Mouse (Mus musculus) neutrophil, adult 5-6 weeks (primary cell): ENCODE measurements around the gene Insig2. TPM values are rescaled to one million over a fixed set of nuclear protein-coding genes. Genes with fewer than 3 reads are reported as not detected.

ENCODE experiments used
- ATAC-seq: fragments of 151-379, 151-347 bp; 2 replicates; pipeline ENCODE4 v1.8.0; 2017; ENCODE audit warnings: mild to moderate bottlenecking, moderate TSS enrichment; ENCODE audit not compliant: insufficient number of reproducible peaks, poor library complexity, low FRiP score, severe bottlenecking; ENCODE audit errors: extremely low read depth
- total RNA-seq: library from RNA; stranded (forward); fragments of 200-1000 nt; gene quantifications from 2 replicates; pipeline ENCODE4 v1.2.3, GENCODE M21; 2017

Gene Insig2
- total RNA-seq = 16.1 and 22.2 TPM in 2 replicates

DNA sequence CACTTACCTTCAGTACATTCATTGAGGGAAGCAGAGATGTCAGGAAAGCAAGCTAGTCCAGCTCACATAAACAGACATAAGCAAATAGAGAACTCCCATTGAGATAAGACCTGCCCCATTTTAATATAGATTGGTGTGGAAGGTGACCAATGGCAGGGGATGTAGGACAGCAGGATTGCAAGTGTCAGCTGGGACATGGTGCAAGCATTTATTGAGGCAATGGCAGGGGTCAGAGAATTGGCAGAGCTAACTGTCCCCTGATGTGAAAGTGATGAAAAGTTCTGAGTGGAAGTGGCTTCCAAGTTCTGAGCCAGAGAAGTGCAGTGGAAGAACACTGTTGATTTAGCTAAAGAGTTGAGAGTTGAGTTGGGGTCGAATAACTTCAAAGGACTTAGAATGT, at the start of gene Insig2:
Insig2 (minus strand) TSS at position 105 of the 400 bp plus-strand sequence.
- ATAC-seq = no peak

DNA sequence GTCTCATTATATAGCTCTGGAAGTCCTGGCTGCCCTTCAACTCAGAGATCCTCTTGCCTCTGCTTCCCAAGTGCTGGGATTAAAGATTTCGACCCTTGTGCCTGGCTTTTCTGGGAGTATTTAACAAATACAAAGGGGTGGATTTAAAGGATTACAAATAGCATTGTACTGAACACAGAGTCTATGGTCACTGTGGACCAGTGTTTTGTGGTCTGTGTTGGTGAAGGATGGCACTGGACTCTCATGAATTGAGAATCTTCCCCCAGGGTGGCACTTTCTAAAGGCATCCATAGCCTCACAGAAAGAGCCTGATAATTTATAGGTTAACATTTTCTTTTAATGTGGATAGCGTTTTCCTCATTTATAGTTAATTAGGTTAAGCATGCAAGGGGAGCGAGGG, 49.2 kb upstream of the Insig2 start:
- ATAC-seq = no peak

DNA sequence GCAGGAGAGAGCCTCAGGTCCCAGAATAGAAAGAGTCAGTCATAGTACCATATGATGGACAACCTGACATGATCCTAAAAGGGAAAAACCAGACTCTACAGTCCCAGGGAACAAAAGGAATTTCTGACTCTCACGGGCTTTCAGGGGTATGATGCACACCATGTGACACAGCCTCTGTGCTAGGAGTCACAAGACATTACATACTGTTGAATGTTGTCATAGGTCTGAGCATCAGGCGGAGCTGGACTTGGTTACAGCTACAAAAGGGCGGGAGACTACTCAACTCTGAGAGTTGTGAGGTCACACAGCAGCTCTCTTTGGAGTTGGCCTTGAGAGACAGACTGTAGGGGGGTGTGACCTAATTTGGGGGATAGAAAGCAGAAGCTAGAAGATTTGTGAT, 47.6 kb upstream of the Insig2 start:
- ATAC-seq = no peak

DNA sequence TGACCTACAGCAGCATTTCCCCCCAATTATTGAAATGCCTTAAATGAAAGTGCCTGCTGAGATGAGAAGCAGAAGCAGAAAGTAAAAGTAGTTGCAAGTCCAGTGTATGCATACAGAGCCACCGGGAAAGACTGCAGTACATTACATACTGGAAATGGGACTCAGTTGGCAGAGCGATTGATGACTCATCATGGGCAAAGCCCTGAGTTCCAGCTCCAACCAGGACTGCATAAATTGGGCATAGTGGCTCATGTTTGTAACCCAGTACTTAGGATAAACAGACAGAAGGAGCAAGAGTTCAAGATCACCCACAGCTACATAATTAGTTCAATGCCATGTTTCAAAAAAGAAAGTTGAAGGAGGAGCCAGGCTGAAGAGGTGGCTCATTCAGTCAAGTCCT, 45.5 kb upstream of the Insig2 start:
- ATAC-seq = no peak

DNA sequence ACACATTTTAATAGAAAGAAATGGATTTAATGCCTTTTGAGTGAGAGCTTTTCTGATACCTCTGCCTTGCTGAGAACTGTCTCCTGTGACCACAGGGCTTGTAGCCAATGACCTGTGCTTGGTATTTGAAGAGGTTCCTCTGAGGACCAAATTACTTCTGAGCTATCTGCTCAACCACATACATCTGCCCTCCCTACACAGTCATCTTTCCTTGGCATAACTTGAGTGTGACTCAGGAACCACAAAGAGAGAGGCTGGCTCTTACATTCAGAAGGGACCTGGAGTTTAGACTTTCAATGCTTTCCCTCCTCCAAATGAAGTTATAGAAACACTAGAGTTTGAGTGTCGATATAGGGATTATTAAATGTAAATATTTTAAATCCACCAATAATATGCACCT, 45.0 kb upstream of the Insig2 start:
- ATAC-seq = no peak

DNA sequence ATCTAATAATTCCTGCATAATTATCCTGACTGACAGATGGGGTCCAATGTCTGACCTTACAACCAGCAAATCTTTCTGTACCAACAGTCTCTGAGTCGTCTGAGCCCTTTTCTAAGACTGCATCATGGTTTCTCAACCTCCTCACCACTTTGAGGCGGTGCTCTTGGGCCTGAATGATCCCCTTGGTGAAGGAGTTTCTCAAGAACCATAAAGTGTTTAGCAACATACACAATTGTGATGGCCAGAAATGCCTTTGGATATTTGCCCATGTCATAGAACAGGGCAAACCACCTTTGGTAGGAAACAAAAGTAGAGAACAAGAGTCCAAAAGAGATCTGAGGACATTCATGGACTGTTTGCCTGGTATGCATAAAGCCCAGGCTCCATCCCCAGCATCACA, 41.2 kb upstream of the Insig2 start:
- ATAC-seq = no peak

DNA sequence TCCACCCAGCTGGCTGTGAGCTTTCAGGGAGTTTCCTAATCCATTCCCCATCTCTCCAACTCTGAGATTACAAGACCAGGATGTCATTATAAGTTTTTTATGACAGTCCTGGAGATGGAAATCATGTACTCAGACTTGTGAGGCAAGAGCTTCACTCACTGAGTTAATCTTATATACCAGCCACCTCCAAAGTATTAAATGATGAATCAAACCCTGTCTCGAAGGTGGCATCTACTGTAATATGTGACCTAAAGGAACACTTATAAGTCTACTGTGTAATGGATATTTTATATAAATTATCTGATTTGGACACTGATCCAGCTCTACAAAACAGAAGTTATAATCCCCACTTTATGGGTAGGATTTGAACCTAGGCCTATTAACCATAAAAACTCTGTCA, 40.3 kb upstream of the Insig2 start:
- no peak for ATAC-seq

DNA sequence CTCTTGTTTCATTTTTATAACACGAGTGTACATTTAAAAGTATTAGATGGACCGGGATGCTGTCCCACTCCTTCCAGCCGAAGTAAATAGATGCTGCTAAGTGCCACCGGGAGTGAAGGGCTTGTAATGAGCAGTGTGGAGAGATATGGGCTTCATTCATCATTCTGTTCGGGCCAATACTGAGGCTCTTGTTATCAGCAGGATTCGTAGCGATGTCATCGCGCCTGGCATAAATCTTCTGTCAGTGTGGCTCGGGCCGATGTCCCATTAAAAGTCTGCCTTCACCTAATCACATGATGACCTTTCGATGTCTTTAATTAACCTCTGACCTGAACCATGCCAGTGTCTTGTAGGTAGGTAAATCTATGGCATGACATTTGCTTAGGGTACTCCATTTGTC, 39.1 kb upstream of the Insig2 start:
- ATAC-seq = no peak

DNA sequence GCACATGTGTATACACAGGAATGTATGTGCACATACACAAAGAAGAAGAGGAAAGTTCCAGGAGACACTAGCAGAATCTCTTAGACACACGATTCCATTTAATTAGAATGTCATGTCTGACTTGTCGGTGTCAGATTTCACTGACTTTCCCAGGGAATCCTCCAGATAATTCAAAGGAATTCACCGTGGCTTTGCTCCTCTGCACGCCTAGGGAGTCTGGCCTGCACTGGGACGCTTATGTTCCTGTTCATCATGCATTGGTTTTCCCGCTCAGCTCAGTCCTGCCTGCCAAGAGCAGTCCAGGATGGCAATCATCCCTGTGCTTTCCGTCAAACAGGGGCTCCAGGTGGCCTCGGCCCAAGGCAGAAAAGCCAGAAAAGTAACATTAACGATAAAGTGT, 34.9 kb upstream of the Insig2 start:
- no peak for ATAC-seq

DNA sequence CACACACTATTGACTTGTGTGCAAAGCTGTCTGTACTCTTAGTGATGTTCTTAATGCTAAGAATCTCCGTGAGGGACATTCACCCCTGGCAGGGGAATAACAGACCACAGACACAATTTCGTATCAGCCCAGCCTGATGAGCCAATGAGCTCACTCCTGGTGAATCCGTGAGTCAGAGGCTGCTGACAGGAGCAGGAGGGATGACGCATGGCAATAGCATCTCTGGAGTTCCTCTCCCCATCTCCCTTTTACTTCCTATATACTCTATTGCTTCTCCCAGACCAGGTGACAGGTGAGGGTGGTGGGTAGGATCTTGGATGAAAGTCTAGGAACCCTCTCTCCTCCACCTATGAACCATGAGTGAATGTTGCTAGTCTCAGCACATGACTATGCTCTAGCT, 28.2 kb upstream of the Insig2 start:
- no peak for ATAC-seq

DNA sequence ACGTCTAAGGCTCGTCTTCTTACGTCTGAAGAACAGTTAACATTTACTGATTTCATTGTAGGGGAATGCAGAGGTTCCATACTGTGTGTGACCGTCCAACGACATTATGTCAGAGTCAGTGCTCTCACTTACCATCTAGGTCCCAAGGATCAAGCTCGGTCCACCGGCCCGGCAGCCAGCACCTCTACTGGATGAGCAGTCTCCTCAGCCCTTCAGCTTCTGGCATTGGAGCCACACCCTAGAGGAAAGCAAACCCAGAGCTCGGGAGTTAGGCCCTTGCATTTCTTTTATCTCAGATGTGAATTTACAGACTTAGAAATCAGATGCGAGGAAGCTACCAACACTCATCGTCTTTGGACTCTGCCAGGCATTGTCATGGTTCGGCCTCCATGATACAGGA, 27.3 kb upstream of the Insig2 start:
- ATAC-seq = no peak

DNA sequence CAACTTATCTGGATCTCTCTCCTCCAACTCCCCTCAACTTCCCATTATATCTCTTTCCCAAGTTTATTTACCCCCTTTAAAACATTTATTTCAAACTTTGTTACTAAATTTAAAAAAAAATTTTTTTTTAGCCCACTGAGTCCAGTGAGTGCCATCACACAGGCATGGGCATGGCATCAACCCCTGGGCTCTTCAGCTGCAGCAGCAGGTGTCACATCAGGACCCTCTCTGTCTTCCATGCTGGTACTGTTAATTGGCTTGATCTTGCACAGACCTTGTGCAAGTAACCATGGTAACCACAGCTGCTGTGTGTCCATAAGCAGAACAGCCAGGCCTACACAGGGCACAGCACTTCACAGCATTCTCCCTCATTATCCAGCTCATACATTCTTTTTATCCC, 21.4 kb upstream of the Insig2 start:
- no peak for ATAC-seq

DNA sequence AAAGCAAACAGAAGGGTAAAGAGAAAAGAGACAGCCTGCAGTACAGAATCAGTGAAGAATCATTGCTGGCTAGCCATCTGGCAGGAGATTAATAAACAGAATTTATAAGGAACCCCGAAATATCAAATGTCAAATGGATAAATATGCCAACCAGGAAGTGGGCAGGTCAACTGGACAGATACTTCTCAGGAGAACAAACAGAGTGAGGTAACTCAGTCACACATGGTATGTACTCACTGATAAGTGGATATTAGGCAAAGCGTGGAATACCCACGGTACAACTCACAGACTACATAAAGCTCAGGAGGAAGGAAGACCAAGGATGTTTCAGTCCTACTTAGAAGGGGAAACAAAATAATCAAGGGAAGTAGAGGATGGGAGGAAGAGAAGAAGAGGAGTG, 18.6 kb upstream of the Insig2 start:
- ATAC-seq = no peak

DNA sequence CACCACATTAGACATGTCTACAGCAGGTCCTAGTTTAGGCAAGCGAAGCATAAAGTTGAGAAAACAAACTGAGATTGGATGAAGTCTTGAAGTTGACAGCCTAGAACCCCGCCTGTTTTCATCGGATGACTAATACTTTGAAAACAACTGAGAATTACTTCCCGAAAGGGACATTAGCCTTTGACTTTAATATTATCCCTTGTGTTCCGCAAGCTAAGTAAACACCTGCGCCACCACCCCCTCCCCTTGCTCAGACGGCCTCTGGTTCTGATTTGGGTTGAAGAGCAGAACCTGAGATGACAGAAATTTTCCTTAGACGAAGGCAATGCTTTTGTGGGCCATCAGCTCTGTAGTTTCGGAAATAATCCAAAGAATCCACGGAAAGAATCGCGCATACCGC, 18.2 kb upstream of the Insig2 start:
- ATAC-seq = no peak

DNA sequence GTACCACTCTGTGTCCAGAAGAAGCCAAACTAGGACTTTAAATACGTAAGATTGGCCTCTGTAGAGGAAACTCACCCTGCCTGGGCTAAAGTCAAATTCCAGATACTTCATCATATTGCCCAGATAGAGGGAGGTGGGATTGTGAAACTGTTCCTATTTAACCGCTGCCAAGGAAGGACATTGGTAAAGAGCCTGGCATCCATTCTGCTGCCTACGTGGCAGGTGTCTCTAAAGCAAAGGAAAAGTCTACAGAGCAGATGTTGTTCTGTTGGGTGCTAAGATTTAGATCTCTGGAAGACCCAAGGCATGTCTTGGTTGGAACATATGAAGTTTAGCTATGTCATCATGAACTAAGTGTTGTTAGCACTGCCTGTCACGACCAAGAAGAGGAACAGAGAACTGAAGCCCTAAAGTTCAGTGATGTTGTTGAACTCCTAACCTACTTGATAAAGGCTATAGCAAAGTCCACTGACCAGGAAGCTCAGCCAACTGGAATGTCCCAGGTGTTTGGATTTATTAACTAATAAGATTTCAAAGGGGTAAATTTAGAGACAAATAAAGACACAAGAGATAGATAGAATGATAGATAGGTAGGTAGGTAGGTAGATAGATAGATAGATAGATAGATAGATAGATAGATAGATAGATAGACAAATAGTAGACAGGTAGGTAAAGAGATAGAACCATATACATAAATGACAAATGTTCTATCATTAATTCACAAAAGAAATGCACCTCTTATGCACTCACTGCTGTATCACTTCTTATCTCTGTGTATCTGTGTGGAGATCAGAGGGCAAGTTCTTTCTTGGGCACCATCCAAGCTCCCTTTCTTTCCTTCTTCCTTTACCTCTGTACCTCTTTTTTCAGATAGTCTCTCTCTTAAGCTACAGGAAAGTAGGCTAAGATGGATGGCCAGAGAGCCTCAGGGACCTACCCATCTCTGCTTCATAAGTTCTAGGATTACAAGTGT, 16.8 kb upstream of the Insig2 start:
- no peak for ATAC-seq

DNA sequence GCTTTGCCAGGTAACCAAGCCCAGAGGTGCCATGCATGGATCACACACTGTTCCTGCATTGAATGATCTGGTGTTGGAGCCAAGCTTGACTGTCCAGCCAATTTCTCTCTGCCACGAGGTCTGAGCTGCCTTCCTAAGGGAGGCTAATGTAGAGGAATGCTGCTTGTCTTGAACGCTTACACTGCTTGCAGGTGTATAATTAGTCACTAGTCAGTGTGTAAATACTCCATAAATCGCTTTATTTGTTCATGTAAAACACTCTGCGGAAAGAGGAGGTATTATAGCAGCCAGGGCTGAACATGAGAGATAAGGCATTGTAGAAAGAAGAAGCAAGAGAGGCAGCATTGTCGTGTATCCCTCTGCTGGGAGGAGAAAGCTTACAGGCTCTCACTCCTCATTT, 11.6 kb upstream of the Insig2 start:
- no peak for ATAC-seq

DNA sequence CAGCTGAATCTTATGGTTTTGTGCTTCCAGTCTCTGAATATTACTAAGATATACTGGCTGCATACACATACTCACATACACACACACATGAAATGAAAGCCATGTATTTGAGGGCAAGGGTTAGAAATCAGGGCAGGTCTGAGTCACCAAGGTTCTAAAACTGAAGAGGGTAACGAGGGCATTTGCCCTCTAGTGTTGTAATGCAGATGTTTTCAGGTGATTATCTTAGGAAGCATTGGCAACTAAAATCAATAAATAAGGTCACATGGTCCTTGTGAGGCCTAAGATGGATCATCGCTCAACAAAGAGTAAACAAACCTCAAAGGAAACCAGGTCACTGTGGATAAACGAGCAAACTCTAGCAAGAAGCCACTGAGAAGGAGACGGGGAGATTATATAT, 3.4 kb upstream of the Insig2 start:
- no peak for ATAC-seq

DNA sequence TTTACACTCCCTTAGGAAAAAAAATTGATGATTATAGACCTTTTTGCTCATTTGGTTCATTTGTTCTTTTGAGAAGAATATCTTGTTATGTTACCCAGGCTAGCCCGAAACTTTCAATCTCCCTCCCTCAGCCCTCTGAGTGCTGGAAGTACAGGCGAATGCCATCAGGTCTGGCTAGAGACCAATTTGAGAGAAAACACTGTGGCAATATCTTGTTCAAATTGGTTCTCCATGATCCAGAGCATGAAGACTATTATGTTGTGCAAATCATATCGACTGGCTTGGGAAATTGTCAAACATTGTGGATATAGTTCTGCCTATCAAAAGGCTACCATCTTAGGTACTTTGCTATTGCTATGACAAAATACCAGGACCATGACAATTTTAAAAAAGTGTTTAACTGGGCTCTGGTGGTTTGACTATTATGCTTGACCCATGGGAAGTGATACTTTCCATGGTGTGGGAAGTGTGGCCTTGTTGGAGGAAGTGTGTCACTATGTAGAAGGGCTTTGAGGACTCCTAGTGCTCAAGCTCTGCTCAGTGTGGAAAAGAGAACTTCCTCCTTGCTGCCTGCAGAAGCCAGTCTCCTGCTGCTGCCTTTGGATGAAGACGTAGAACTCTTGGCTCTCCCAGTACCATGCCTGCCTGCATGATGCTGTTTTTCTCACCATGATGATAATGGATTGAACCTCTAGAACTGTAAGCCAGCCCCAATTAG, 1.8 kb upstream of the Insig2 start:
- no peak for ATAC-seq

DNA sequence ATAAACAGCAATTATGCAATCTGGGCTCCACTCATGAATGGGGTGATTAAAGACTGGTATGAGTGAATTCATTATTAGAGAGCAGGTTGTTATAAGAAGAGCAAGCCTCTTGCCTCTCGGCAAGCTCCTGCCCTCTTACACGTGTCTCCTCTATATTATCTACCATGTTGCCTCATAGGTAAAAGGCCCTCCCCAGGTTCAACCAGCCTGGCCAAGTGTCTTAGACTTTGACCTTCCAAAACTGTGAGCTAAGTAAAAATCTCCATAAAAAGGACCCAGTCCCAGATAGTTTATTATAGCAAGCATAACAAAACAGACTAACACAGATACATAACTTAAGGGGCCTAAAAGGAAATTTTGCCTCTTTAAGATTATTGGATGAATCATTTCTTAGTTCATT, 1.8 kb downstream of the Insig2 start:
- ATAC-seq = no peak

DNA sequence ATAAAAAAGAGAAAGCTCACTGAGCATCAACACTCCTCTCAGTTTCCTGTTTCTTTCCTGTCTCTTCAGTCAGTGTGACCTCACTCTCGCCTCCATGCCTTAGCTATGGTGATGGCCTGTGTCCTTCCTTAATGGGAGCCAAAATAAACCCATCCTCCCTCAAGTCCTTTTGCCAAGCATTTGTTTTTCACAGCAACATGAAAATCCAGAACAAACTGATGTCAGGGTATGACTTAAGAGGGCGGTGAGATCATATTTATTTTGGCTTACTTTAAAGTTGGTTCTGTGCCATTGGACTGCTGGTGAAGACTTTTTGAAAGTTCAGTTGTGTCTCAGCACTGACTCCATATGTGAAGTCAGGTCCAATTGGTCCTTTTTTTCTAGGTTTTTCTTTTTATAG, 3.0 kb downstream of the Insig2 start:
- ATAC-seq = no peak
